Mouse (Mus musculus) spleen, adult 2 months (tissue): ENCODE measurements around the gene Ice2.

Experiments used
- CTCF ChIP-seq: fragments of 200-500 bp; IDR thresholded peaks from 2 replicates; pipeline ENCODE4 v1.5.1; 2011; ENCODE audit warnings: mild to moderate bottlenecking, inconsistent platforms; ENCODE audit not compliant: insufficient read depth, insufficient read length, insufficient replicate concordance; ENCODE audit errors: extremely low read depth
- POLR2A ChIP-seq: fragments of 200-500 bp; IDR thresholded peaks from 2 replicates; pipeline ENCODE4 v1.6.1; 2011; ENCODE audit warnings: low read depth, low read length, inconsistent platforms

DNA sequence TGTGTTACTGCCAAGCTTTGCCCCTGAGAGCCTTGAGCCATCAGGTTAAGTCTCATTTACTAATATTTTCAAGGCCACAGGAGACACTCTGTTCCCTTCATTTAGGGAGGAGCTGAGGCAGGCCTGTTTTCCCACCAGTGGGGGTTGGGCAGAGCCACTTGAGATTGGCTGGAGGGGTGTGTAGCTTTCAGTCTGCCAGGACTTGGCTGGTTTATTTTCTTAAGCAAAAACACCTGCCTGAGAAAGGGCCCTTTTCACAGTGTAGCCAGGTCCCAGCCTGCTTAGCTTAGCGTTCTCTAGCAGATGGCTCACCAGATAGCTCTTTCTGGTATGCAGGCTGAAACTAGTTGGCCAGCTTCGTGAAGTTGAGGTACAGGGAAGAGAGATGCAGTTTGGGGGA, 61.3 kb downstream of the Ice2 start:
- no peak for TF ChIP-seq POLR2A
- TF ChIP-seq CTCF: no peak
